Mouse (Mus musculus): ENCODE measurements around the gene Dnajc13. TPM values are rescaled to one million over a fixed set of nuclear protein-coding genes. Genes with fewer than 3 reads are reported as not detected.

Dnajc13 gene
- polyA plus RNA-seq (2015; fragmentation: Nextera tagmentation; extraction: Ambion mirVana) = 16.7 and 22.7 TPM in 2 replicates

DNA sequence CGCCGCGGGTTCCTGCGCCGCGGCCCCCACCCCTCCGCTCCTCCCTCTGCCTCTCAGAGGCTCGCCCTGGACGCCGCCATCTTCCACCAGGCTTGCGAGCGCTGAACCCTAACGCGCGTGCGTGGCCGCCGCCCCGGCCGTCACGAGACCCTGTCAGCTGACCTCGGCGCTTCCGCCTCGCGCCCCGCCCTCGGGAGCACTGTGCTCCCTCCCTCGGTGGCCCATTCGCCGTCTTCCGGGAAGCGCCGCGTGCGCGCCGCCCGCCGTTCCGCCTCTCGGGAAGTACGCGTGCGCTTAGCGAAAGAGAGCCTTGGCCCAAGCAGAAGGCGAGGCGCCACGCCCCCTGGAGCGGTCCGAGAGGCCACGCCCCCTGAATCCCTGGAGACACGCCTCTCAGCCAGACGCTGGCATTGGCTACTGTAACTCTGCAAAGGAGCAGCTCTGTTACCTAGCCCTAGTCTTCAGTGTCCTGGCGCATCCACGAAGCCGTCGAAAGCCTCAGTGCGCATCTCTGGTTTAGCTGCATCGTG lies at the start of gene Dnajc13:
Gene Dnajc13 (minus strand): TSS at position 108 of the 530 bp plus-strand sequence.
- WGBS = under 1% methylated on average over 60 of the region's 60 CpGs
- peak; percentile 98 for ATAC-seq (replicated peaks)
- Histone ChIP-seq H3K36me3 (no peaks in the 10 kb centered on the region), H3K4me3 (peak within 1 kb of the TSS; percentile 69), H3K9ac (replicated peaks) (peak within 1 kb of the TSS; percentile 80), H3K27me3 (no peaks in the 10 kb centered on the region), H3K9me3 (no peaks in the 10 kb centered on the region), H3K4me2 (replicated peaks) (peak within 1 kb of the TSS; percentile 56), H3K4me1 (peaks cover 23% of the 10 kb centered on the region), H3K27ac (replicated peaks) (peak within 1 kb of the TSS; percentile 87)

DNA sequence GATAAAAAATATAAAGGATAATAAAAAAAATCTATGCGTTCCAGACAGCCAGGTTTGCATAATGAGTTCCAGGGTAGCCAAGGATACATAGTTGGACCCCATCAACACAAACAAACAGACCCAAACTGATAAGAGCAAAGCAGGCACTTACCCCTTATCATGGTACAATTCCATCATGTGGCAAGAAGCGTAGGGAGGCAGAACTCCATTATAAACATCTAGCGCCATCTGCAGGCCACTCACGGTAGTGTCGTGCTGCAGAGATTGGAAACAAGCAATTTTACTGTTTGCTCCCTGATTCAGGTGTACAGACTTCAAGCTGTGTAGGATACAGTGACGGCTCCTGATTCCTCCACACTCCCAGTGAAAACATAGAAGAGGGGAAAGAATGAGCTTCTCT lies 44.0 kb upstream of the Dnajc13 start:
- Histone ChIP-seq H3K4me2 (replicated peaks) (no peak overlapping the region), H3K27ac (replicated peaks) (no peak overlapping the region), H3K9me3 (no peaks in the 10 kb centered on the region), H3K9ac (replicated peaks) (no peak overlapping the region), H3K36me3 (no peaks in the 10 kb centered on the region), H3K27me3 (no peaks in the 10 kb centered on the region), H3K4me1 (no peaks in the 10 kb centered on the region), H3K4me3 (no peak overlapping the region)
- ATAC-seq (replicated peaks) = no peak
- WGBS = 10% methylated on average over 6 of the region's 6 CpGs

- 93% methylated on average over 6 of the region's 6 CpGs for WGBS
- Histone ChIP-seq H3K36me3 (no peaks in the 10 kb centered on the region), H3K9me3 (no peaks in the 10 kb centered on the region), H3K27me3 (no peaks in the 10 kb centered on the region), H3K9ac (replicated peaks) (no peak overlapping the region), H3K4me1 (no peaks in the 10 kb centered on the region), H3K4me2 (replicated peaks) (no peak overlapping the region), H3K4me3 (no peak overlapping the region), H3K27ac (replicated peaks) (no peak overlapping the region)
- no peak for ATAC-seq (replicated peaks)
Observed at GRCm38 (mm10) chr9:104305333-104306111, 42.8 kb upstream of the Dnajc13 start.

GRCm38 (mm10) chr9:104304800-104305199 lies 42.1 kb upstream of the Dnajc13 start:
- ATAC-seq (replicated peaks) = no peak
- Histone ChIP-seq H3K27me3 (no peaks in the 10 kb centered on the region), H3K9me3 (no peaks in the 10 kb centered on the region), H3K36me3 (no peaks in the 10 kb centered on the region), H3K9ac (replicated peaks) (no peak overlapping the region), H3K27ac (replicated peaks) (no peak overlapping the region), H3K4me1 (no peaks in the 10 kb centered on the region), H3K4me2 (replicated peaks) (no peak overlapping the region), H3K4me3 (no peak overlapping the region)
- 80% methylated on average over 10 of the region's 10 CpGs for WGBS

GRCm38 (mm10) chr9:104304376-104304775 lies 41.6 kb upstream of the Dnajc13 start:
- H3K4me1 ChIP-seq = no peaks in the 10 kb centered on the region
- ATAC-seq (replicated peaks) = no peak
- no peak overlapping the region for H3K9ac ChIP-seq (replicated peaks)
- no peak overlapping the region for H3K27ac ChIP-seq (replicated peaks)
- no peak overlapping the region for H3K4me2 ChIP-seq (replicated peaks)
- no peaks in the 10 kb centered on the region for H3K9me3 ChIP-seq
- no peak overlapping the region for H3K4me3 ChIP-seq
- 78% methylated on average over 4 of the region's 4 CpGs for WGBS
- no peaks in the 10 kb centered on the region for H3K27me3 ChIP-seq
- no peaks in the 10 kb centered on the region for H3K36me3 ChIP-seq

DNA sequence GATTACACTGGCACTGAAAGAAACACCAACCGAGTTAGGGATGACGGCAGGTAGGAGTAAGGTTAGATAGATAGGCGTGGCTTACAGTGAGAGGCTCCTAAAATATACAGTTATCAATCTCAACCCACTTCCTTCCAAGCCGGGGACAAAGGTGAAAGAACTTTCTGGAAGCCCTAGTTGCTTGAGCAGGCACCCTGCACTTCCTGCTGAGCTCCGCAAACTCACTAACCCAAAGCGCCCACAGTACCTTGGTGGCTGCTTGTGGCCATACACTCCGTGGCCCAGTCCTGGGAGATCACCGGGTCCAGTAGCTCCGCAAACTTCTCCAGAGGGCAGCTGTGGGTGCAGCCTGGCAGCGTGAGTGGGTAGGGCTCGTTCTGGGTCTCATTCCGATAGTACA lies 37.8 kb upstream of the Dnajc13 start:
- H3K4me2 ChIP-seq (replicated peaks) = no peak overlapping the region
- H3K4me3 ChIP-seq = no peak overlapping the region
- no peak overlapping the region for H3K9ac ChIP-seq (replicated peaks)
- no peaks in the 10 kb centered on the region for H3K36me3 ChIP-seq
- H3K27ac ChIP-seq (replicated peaks) = no peak overlapping the region
- H3K9me3 ChIP-seq = no peaks in the 10 kb centered on the region
- no peak for ATAC-seq (replicated peaks)
- H3K4me1 ChIP-seq = no peaks in the 10 kb centered on the region
- H3K27me3 ChIP-seq = no peaks in the 10 kb centered on the region
- 82% methylated on average over 12 of the region's 12 CpGs for WGBS

DNA sequence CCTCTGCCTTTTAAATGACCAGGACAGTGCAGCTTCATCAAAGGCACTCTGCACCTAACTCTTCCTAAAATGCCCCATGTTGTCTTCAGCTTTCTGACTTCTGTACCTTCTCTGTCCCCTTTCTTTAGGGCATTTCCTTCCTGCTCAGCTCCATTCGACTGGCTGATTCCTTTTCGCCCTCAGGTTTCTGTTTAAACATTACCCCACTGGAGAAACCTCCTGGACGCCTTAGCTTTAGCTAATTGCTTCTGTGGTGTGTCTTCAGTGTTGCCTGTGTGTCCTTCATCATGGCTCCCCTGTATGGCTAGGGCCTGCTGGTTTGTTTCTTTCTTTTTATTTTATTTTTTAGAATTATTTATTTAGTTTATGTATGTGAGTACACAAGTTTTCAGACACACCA lies 34.3 kb upstream of the Dnajc13 start:
- H3K4me2 ChIP-seq (replicated peaks) = no peak overlapping the region
- H3K9me3 ChIP-seq = no peaks in the 10 kb centered on the region
- H3K9ac ChIP-seq (replicated peaks) = no peak overlapping the region
- no peaks in the 10 kb centered on the region for H3K36me3 ChIP-seq
- H3K27ac ChIP-seq (replicated peaks) = no peak overlapping the region
- H3K27me3 ChIP-seq = no peaks in the 10 kb centered on the region
- WGBS = 84% methylated on average over 3 of the region's 3 CpGs
- no peak overlapping the region for H3K4me3 ChIP-seq
- ATAC-seq (replicated peaks) = no peak
- H3K4me1 ChIP-seq = no peaks in the 10 kb centered on the region

- no peak for ATAC-seq (replicated peaks)
- Histone ChIP-seq H3K9me3 (no peaks in the 10 kb centered on the region), H3K27me3 (no peaks in the 10 kb centered on the region), H3K4me1 (no peaks in the 10 kb centered on the region), H3K36me3 (no peaks in the 10 kb centered on the region), H3K27ac (replicated peaks) (no peak overlapping the region), H3K4me2 (replicated peaks) (no peak overlapping the region), H3K9ac (replicated peaks) (no peak overlapping the region), H3K4me3 (no peak overlapping the region)
- WGBS = 74% methylated on average over 6 of the region's 6 CpGs
Observed at GRCm38 (mm10) chr9:104284934-104285333, 22.2 kb upstream of the Dnajc13 start.

- Histone ChIP-seq H3K27me3 (no peaks in the 10 kb centered on the region), H3K27ac (replicated peaks) (no peak overlapping the region), H3K36me3 (no peaks in the 10 kb centered on the region), H3K9ac (replicated peaks) (no peak overlapping the region), H3K4me3 (no peak overlapping the region), H3K4me2 (replicated peaks) (no peak overlapping the region), H3K4me1 (no peaks in the 10 kb centered on the region), H3K9me3 (no peaks in the 10 kb centered on the region)
- WGBS = 23% methylated on average over 8 of the region's 8 CpGs
- no peak for ATAC-seq (replicated peaks)
Observed at GRCm38 (mm10) chr9:104282536-104282935, 19.8 kb upstream of the Dnajc13 start.

GRCm38 (mm10) chr9:104281737-104282136 lies 19.0 kb upstream of the Dnajc13 start:
- H3K36me3 ChIP-seq = no peaks in the 10 kb centered on the region
- 85% methylated on average over 5 of the region's 5 CpGs for WGBS
- no peaks in the 10 kb centered on the region for H3K9me3 ChIP-seq
- ATAC-seq (replicated peaks) = no peak
- H3K27me3 ChIP-seq = no peaks in the 10 kb centered on the region
- no peak overlapping the region for H3K27ac ChIP-seq (replicated peaks)
- no peak overlapping the region for H3K4me3 ChIP-seq
- no peak overlapping the region for H3K4me2 ChIP-seq (replicated peaks)
- H3K4me1 ChIP-seq = no peaks in the 10 kb centered on the region
- H3K9ac ChIP-seq (replicated peaks) = no peak overlapping the region

- ATAC-seq (replicated peaks) = no peak
Observed at GRCm38 (mm10) chr9:104280725-104281495, 18.2 kb upstream of the Dnajc13 start.

DNA sequence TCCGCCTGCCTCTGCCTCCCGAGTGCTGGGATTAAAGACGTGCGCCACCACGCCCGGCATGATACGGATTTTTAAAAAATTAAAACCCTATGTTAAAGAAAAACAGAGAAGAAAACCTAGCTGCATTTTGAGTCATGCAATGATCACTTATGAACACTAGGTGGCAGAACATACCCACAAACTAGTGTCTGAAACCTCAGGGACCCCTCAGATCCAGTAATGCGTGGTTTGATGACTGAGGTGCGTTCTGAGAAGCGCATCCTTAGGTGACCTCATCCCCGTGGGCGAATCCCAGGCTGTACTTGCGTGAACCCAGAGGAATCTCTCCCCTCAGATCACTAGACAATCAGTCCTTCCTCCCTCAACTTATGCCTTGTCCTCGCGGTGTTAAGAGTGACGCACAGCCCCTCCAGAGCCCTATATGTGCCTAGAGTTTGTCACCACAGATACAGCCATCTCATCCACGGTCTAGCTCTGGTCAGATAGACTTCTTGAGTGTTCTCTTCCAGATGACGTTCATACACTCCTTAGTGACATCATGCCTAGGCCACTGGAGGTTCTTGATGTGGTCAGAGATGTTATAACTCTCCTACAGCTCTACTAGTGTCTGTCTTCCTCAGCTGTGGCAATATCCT lies 14.9 kb upstream of the Dnajc13 start:
- Histone ChIP-seq H3K4me1 (no peaks in the 10 kb centered on the region), H3K4me2 (replicated peaks) (peak overlapping the region; percentile 27), H3K4me3 (peak overlapping the region; percentile 13; the same call in 1 of the 2 replicates), H3K36me3 (no peaks in the 10 kb centered on the region), H3K27ac (replicated peaks) (no peak overlapping the region), H3K9ac (replicated peaks) (no peak overlapping the region), H3K27me3 (no peaks in the 10 kb centered on the region), H3K9me3 (no peaks in the 10 kb centered on the region)
- ATAC-seq (replicated peaks) = peak; percentile 60
- WGBS = 22% methylated on average over 18 of the region's 18 CpGs

More at GRCm38 (mm10) chr9:104280725-104281495, 18.2 kb upstream of the Dnajc13 start:
- H3K9ac ChIP-seq (replicated peaks) = no peak overlapping the region
- no peak overlapping the region for H3K27ac ChIP-seq (replicated peaks)
- H3K4me2 ChIP-seq (replicated peaks) = no peak overlapping the region
- H3K27me3 ChIP-seq = no peaks in the 10 kb centered on the region
- H3K4me3 ChIP-seq = no peak overlapping the region
- H3K9me3 ChIP-seq = no peaks in the 10 kb centered on the region
- 73% methylated on average over 8 of the region's 8 CpGs for WGBS
- H3K36me3 ChIP-seq = no peaks in the 10 kb centered on the region
- H3K4me1 ChIP-seq = no peaks in the 10 kb centered on the region

Data from forebrain, embryonic 15.5 days (tissue).